Mouse (Mus musculus) myocyte (in vitro differentiated cells): ENCODE results near the gene Olfml2b. TPM values are rescaled to one million over a fixed set of nuclear protein-coding genes. Genes with fewer than 3 reads are reported as not detected.
A peak's percentile ranks its signal among the peaks of the same experiment; 100 is the strongest.

Source experiments
- H3K27me3 ChIP-seq: one replicate; pipeline ENCODE4 v1.6.1; 2011; ENCODE audit not compliant: control insufficient read depth, insufficient read depth, insufficient read length
- H3K36me3 ChIP-seq: one replicate; pipeline ENCODE4 v1.6.1; 2011; ENCODE audit not compliant: control insufficient read depth, insufficient read depth
- H3K4me2 ChIP-seq: one replicate; pipeline ENCODE4 v1.6.1; 2011; ENCODE audit warnings: low read depth, control low read depth
- H3K4me3 ChIP-seq: one replicate; pipeline ENCODE4 v1.5.1; 2011; ENCODE audit warnings: mild to moderate bottlenecking, control low read depth, moderate library complexity
- H3K79me2 ChIP-seq: one replicate; pipeline ENCODE4 v1.6.1; 2011; ENCODE audit not compliant: control insufficient read depth, insufficient read depth
- H3ac ChIP-seq: one replicate; pipeline ENCODE4 v1.6.1; 2011; ENCODE audit not compliant: control insufficient read depth, insufficient read length
- CEBPB ChIP-seq: IDR thresholded peaks from 2 replicates; pipeline ENCODE4 v1.6.1; 2011; ENCODE audit warnings: mild to moderate bottlenecking, moderate library complexity; ENCODE audit not compliant: poor library complexity, insufficient read depth, severe bottlenecking
- E2F4 ChIP-seq: IDR thresholded peaks from one replicate; pipeline ENCODE4 v1.6.1; 2011; ENCODE audit warnings: mild to moderate bottlenecking, control low read depth, moderate library complexity; ENCODE audit not compliant: insufficient read depth
- MAX ChIP-seq: IDR thresholded peaks from one replicate; pipeline ENCODE4 v1.6.1; 2011; ENCODE audit warnings: low read depth, mild to moderate bottlenecking, control low read depth
- MYOD1 ChIP-seq, 3 experiments: IDR thresholded peaks; one replicate each; pipeline ENCODE4 v1.6.1; 2011; ENCODE audit warnings: control low read depth in 2 of 3, low read depth in 2 of 3, mild to moderate bottlenecking in 2 of 3, moderate library complexity in 1 of 3; ENCODE audit not compliant: insufficient read length in 2 of 3, control insufficient read depth in 1 of 3
- MYOG ChIP-seq, 3 experiments: IDR thresholded peaks; one replicate each; pipeline ENCODE4 v1.6.1; 2011; ENCODE audit warnings: control low read depth in 2 of 3, low read depth in 2 of 3, mild to moderate bottlenecking in 2 of 3; ENCODE audit not compliant: insufficient read length in 2 of 3, control insufficient read depth in 1 of 3, insufficient read depth in 1 of 3
- POLR2A ChIP-seq: IDR thresholded peaks from one replicate; pipeline ENCODE4 v1.6.1; 2011; ENCODE audit warnings: low read depth, mild to moderate bottlenecking, control low read depth, moderate library complexity; ENCODE audit not compliant: insufficient read length
- POLR2AphosphoS2 ChIP-seq: IDR thresholded peaks from one replicate; pipeline ENCODE4 v1.6.1; 2011; ENCODE audit warnings: low read depth, control low read depth; ENCODE audit not compliant: insufficient read length
- REST ChIP-seq: IDR thresholded peaks from one replicate; pipeline ENCODE4 v1.6.1; 2011; ENCODE audit warnings: mild to moderate bottlenecking, control low read depth, moderate library complexity; ENCODE audit not compliant: insufficient read depth, insufficient read length
- SRF ChIP-seq: IDR thresholded peaks from one replicate; pipeline ENCODE4 v1.6.1; 2011; ENCODE audit warnings: low read depth; ENCODE audit not compliant: control insufficient read depth, insufficient read length
- TCF12 ChIP-seq: IDR thresholded peaks from one replicate; pipeline ENCODE4 v1.6.1; 2011; ENCODE audit warnings: mild to moderate bottlenecking, control low read depth; ENCODE audit not compliant: poor library complexity, insufficient read depth, severe bottlenecking
- TCF3 ChIP-seq: IDR thresholded peaks from one replicate; pipeline ENCODE4 v1.6.1; 2011; ENCODE audit warnings: low read depth, control low read depth; ENCODE audit not compliant: insufficient read length
- USF1 ChIP-seq: IDR thresholded peaks from one replicate; pipeline ENCODE4 v1.6.1; 2011; ENCODE audit warnings: low read depth, mild to moderate bottlenecking, control low read depth, moderate library complexity
- polyA plus RNA-seq: library from polyadenylated mRNA; unstranded; fragments of >200 nt; fragmentation: generic; extraction: Trizol; gene quantifications from one replicate; pipeline ENCODE4 v1.2.1, GENCODE M21; 2012; ENCODE audit warnings: missing spikeins

Gene Olfml2b
- 69.0 TPM for polyA plus RNA-seq

DNA sequence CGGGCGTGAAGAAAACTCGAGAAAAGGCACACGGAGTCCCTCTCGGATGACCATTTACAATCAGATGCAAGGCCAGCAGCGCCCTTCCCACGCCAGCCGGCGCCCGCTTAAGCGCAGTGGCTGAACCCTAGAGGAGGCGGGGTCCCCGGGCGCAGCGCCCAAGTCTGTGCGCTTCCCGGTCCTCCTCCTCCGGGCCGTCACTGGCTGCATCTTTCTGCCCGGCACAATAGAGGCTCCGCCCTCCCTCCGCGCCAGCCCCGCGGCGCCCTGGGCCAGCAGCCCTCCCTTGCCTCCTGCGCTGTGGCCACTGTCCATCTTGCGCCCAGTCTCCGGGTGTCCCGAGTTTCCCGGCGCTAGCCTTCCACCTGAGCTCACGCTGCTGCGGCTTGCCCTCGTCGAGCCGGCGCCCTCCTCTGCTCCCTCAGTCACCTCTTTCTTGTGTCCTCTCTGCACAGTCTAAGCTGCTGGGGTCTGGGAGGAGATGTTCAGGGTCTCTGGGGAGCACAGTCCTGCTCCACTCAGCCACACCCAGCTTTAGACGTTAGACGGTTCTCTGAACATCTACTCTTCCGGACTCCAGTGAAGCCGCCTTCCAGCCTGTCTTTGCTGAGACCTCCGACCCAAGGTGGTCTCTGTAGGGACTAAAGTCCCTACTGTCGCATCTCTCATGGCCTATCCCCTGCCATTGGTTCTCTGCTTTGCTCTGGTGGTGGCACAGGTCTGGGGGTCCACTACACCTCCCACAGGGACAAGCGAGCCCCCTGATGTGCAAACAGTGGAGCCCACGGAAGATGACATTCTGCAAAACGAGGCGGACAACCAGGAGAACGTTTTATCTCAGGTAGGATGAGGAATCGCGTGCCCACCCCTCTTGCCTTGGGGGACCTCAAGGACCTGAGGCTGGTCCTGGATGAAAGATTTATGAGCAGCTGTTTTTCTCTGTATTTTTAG, at the start of gene Olfml2b:
Olfml2b (plus strand) TSS at position 278 of the 951 bp plus-strand sequence.
- Histone ChIP-seq H3K4me3 (peak within 1 kb of the TSS; percentile 55), H3K79me2 (peaks cover 27% of the 10 kb centered on the region)

DNA sequence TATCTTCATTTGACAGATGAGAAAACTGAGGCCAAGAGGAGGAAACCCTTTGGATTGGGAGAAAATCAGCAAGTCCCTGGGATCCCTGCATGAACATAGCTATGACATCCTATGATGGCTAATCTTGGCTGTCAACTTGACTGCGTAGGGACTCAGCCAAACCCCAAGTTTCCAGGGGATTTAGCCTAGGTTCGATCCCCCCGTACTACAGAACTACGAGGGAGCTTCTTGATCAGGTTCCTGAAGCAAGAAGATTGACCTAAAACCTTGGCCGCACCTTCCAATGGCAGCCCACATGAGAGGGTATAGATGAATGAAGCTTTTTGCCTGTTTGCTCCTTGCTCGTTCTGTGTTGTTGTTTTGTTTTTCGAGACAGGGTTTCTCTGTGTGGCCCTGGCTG, 49.8 kb upstream of the Olfml2b start:
- no peaks in the 10 kb centered on the region for H3K79me2 ChIP-seq
- no peak overlapping the region for H3ac ChIP-seq
- H3K4me3 ChIP-seq: no peak overlapping the region
- peaks cover 1% of the 10 kb centered on the region for H3K27me3 ChIP-seq
- no peak overlapping the region for H3K4me2 ChIP-seq
- no peaks in the 10 kb centered on the region for H3K36me3 ChIP-seq
- no peak for TF ChIP-seq MYOD1 (IDR thresholded peaks at IDR 0.05; ENCODE audit: control insufficient read depth in 1 of 3, insufficient read length in 2 of 3, low read depth in 2 of 3)
- TF ChIP-seq MYOG (IDR thresholded peaks at IDR 0.05; ENCODE audit: control insufficient read depth in 1 of 3, insufficient read depth in 1 of 3, insufficient read length in 2 of 3, low read depth in 2 of 3): no peak
- no peak for TF ChIP-seq POLR2AphosphoS2
- no peak for TF ChIP-seq USF1
- no peak for TF ChIP-seq SRF
- TF ChIP-seq REST: no peak
- TF ChIP-seq TCF12: no peak
- no peak for TF ChIP-seq E2F4
- no peak for TF ChIP-seq CEBPB
- no peak for TF ChIP-seq TCF3

More for the DNA sequence above, at the start of gene Olfml2b:
- peak within 1 kb of the TSS; percentile 87 for H3K4me2 ChIP-seq
- H3K27me3 ChIP-seq: no peaks in the 10 kb centered on the region
- H3ac ChIP-seq: peak within 1 kb of the TSS; percentile 13
- no peaks in the 10 kb centered on the region for H3K36me3 ChIP-seq
- TF ChIP-seq TCF3: no peak
- TF ChIP-seq POLR2AphosphoS2: peak; percentile 83
- peak in 1 of 3 experiments; percentile 10 for TF ChIP-seq MYOD1 (IDR thresholded peaks at IDR 0.05; ENCODE audit: control insufficient read depth in 1 of 3, insufficient read length in 2 of 3, low read depth in 2 of 3)
- no peak for TF ChIP-seq E2F4
- TF ChIP-seq MAX: no peak
- no peak for TF ChIP-seq USF1
- TF ChIP-seq POLR2A: peak; percentile 82
- TF ChIP-seq MYOG (IDR thresholded peaks at IDR 0.05; ENCODE audit: control insufficient read depth in 1 of 3, insufficient read depth in 1 of 3, insufficient read length in 2 of 3, low read depth in 2 of 3): peak in 1 of 3 experiments; percentile 37

- H3ac ChIP-seq: no peak overlapping the region
- no peak overlapping the region for H3K4me2 ChIP-seq
- H3K79me2 ChIP-seq: no peaks in the 10 kb centered on the region
- H3K4me3 ChIP-seq: no peak overlapping the region
- H3K27me3 ChIP-seq: peaks cover 18% of the 10 kb centered on the region
- no peak for TF ChIP-seq CEBPB
- TF ChIP-seq POLR2AphosphoS2: no peak
- TF ChIP-seq TCF3: no peak
- TF ChIP-seq REST: no peak
- no peak for TF ChIP-seq TCF12
- TF ChIP-seq POLR2A: no peak
- TF ChIP-seq MYOG (IDR thresholded peaks at IDR 0.05; ENCODE audit: control insufficient read depth in 1 of 3, insufficient read depth in 1 of 3, insufficient read length in 2 of 3, low read depth in 2 of 3): no peak
- no peak for TF ChIP-seq SRF
- TF ChIP-seq MYOD1 (IDR thresholded peaks at IDR 0.05; ENCODE audit: control insufficient read depth in 1 of 3, insufficient read length in 2 of 3, low read depth in 2 of 3): no peak
- TF ChIP-seq USF1: no peak
- TF ChIP-seq E2F4: no peak
- TF ChIP-seq MAX: no peak
- H3K36me3 ChIP-seq: no peaks in the 10 kb centered on the region
These were observed 38.9 kb upstream of the Olfml2b start for GRCm38 (mm10) chr1:170605228-170606001.

DNA sequence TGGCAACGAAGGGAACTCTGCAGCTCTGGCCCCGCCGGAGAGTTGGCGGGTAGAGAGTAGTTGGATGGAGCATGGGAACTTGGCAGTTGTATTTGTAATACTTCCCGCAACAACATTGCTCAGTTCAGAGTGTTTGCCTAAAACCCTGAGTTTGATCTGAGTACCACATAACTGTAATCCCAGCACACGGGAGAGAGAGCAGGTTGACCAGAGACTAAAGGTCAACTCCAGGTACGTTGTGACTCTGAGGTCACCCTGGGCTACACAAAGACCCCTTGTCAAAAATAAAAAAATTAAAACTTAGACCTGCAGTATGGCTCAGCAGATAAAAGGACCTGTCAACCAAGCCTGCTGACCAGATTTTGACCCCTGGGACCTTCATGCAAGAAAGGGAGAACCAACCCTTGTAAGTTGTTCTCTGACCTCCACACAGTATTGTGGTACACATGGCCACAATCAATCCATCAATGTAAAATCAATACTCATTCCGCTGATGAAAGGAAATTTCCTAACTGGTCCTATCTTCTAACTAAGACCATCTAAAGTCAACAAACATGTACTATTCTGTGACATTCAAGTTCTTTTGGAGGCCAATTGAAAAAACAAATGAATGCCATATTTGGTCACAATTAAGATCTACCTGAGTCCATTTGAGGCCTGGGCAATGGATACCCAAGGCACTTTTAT, 37.0 kb upstream of the Olfml2b start:
- H3K79me2 ChIP-seq: no peaks in the 10 kb centered on the region
- peaks cover 8% of the 10 kb centered on the region for H3K27me3 ChIP-seq
- no peak for TF ChIP-seq TCF3
- TF ChIP-seq REST: no peak
- TF ChIP-seq CEBPB: no peak
- TF ChIP-seq POLR2A: no peak
- TF ChIP-seq MYOD1 (IDR thresholded peaks at IDR 0.05; ENCODE audit: control insufficient read depth in 1 of 3, insufficient read length in 2 of 3, low read depth in 2 of 3): no peak
- no peak for TF ChIP-seq USF1
- no peak for TF ChIP-seq POLR2AphosphoS2
- TF ChIP-seq TCF12: no peak
- no peak for TF ChIP-seq MAX
- no peak for TF ChIP-seq E2F4

More for the DNA sequence above, 37.0 kb upstream of the Olfml2b start:
- Histone ChIP-seq H3K36me3 (no peaks in the 10 kb centered on the region), H3K4me2 (no peak overlapping the region), H3ac (no peak overlapping the region), H3K4me3 (no peak overlapping the region)
